Mouse (Mus musculus) monocyte, adult 59 days (primary cell): Measurements from ENCODE around the gene AC161166.1. TPM values are rescaled to one million over a fixed set of nuclear protein-coding genes. Genes with fewer than 3 reads are reported as not detected.

Experiments
- total RNA-seq, 2 experiments: library from RNA; stranded (reverse); gene quantifications; one replicate each; pipeline ENCODE4 v1.2.4; 2023

AC161166.1 gene
- total RNA-seq, result not detected

DNA sequence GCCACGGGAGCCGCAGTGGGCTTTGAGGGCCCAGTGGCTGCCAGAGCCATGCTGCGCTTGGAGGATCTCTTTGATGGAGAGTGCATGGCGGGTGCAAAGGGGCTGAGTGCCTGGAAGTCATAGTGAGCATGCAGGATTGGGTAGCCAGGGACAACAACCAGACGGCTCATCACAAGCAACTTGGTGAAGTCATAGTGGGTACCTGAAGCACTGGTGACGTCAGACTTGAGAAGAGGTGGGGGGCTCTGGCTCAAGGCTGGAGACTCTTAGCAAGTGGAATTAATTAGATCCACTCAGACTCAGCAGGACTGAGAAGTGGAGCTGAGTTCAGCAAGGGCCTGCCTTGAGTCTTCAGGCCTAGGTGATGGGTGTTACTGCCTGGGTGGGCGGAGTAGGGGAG lies at the start of gene AC161166.1:
TSS of gene AC161166.1 (minus strand) at position 101 of the 400 bp plus-strand sequence.

DNA sequence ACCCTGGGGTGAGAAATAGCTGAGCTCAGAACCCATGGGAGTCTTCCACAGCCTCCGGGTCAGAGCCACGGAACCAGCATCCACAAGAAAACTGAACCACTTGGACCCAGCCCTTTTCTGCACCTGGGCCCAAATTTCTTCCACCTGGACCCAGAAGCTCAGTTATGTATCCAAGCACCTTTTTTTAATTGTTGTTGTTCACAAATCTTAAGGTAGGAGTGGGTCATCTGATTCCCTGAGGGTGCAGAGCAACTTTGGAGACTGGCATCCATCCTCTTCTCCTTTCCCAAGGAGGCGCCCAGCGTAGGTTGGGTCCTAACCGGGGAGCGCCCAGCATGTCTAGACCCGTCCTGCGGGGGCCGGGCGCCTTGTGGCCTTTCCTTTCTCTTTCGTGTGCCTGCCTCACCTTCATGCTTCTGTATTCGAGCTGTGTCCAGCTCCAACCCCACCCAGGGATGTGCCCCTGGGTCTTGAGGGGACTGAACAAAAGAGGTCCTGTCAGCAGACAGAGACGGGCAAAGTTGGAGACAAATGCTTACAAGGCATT lies 33.9 kb upstream of the AC161166.1 start, which contains the start of the genes Pinlyp and Xrcc1:
TSS of gene Pinlyp (minus strand) at position 51 of the 547 bp plus-strand sequence.
TSS of gene Xrcc1 (plus strand) at position 222 of the 547 bp plus-strand sequence.

DNA sequence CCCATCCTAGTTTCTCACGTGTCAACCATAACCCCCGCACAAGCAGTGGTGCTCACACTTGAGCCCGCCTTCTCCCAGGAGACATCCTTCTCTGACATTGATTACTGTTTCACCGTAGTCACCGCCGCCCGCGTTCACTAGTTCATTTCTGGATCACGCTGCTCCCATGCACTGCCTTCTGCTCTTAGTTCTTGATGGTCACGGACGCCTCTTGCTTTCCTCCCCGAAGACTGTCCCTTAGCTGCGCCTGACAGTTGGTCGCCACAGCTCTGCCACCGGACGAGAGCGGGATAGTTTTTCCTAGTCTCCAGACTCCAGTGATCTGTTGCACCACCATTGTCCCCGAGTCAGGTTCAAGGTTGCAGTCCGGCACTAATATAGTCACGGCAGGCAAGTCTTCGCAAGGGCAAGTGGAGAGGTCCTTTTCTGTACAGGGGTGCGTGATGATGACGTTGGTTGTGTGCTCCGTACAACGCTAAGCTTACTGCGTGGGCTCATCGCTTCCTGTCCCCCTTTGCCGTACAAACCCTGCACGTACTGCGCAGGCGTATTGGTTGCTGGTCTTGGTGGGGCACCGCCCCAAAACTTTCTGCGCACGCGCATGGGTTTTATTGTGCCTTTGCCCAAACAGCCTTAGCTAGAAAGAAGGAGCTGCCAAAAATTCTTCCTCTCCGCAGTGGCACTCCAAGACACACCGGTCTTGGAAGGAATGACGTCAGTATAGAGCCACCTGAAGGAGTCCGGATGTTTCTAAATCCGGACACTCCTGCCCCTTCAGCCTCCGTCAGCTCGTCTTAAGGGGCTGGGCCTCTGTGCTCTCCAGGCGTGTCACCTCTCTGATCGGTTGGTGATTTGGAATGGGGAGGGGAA lies 18.0 kb upstream of the AC161166.1 start, which contains the start of gene Irgq:
TSS of gene Irgq (plus strand) at position 628 of the 870 bp plus-strand sequence.

DNA sequence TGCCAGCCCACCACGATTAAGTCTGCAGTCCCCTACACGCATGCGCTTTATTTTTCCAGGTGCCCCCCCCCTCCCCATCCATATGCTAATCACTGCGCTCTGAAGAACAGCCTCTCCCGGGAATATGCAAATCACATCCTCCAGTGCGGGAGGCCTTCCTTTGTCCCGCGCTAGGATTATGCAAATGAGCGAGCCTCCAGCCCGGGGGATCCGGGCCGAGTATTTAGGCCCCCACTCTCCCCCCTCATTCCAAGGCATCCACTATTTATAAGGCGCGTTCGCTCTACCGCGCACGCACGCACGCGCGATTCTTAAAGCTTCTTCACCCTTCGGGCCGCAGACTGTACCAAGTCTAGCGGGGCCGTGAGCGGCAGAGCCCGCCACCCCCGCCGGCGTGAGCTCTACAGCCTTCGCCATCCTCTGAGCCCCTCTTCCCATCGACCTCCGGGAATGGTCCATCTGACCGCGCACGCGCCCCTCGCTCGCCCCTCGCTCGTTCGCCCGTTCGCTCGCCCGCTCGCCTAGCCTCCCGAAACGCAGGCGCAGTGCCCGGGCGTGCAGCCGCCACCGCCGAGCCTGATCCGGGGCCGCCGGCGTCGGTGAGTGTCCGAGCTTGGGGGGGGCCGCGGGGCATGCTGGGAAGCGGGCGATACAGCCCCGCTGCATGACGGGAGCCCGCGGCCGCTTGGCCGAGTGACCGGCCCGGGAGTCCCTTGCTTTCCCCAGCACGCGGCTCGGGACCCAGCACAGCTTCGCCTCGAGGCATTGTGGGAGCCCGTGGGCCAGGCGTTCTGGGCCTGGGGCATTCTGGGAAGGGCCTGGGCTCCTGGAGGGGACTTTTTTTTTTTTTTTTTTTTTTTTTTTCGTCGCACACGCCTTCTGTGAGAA lies 5.2 kb downstream of the AC161166.1 start, which contains the start of gene Zfp428:
TSS of gene Zfp428 (plus strand) at position 169 of the 888 bp plus-strand sequence.

DNA sequence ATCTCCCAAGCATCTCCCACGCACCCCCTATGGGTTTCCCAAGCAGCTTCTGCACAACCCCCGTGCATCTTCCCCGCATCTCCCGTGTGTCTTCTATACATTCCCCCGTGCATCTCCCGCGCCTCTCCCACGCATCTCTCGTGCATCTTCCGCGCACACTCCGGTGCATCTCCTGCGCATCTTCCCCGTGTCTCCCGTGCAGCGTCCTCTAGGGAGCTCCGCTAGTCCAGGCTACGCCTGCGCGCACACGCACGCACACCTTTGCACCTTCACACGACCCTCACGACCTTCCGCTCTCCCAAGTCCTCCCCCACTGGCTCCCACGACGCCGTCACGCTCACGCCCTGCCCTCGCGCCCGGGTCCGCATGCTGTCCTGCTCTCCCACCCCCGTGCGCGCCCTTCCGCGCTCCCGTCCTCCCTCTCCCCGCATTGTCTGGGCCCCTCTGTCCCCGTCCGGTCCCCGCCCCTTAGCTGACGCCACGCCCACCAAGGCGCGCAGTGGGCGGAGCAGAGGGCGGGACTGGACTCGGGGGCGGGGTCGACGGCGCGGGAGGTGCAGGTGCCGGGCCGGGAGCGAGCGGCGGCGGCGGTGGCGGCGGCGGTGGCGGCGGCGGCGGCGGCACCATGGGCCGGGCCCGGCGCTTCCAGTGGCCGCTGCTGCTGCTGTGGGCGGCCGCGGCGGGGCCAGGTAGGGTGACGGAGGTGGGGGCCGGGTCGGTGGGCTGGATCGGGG lies 30.6 kb downstream of the AC161166.1 start, which contains the start of gene Cadm4:
TSS of gene Cadm4 (plus strand) at position 550 of the 734 bp plus-strand sequence.

DNA sequence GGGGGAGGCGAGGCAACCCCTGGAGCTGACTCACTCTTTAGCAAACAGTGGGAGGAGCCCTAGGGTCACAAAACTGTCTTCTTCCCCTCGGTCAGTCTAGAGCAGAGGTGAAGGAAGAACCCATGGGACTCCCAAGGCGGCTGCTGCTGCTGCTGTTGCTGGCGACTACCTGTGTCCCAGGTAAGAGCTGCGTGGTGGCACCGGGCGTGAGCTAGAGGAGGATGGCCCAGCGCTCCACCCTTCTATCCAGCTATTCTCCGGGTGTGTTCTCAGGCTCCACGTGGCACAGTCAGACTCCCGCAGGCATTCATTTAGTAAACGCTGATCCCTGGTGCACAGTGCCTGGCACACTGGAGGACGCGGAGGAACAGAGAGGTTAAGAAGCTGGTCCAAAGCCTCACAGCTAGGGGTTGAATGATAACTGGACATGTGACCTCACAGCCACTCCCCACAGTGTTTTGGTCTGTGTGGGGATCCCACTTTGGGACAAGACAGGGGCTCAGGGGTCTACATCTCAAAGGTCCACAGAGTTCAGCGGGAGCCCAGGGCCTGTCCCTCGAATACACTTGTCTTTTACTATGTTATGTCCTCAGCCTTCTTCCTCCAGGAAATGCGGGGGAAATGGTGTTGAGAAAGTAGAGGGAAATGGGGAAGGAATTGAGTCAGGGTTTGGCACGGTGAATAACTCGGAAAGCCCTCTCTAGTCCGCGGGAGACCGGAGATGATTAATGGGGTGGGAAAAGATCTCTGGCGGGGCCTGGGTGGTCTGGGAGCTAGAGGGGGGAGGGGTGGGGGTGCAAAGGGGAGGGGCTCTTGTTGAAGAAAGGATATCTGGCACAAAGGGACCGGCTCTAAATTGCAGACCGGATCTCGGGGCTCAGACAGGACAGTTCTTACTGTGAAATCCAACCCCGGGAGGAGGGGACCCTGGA lies 49.6 kb downstream of the AC161166.1 start, which contains the start of gene Plaur:
TSS of gene Plaur (plus strand) at position 97 of the 932 bp plus-strand sequence.

Other genes starting within 250 kb of the AC161166.1 start
- gene Zfp93, start 242.0 kb downstream of the AC161166.1 start, total RNA-seq, result under 1 TPM; 0.13 to 0.91 TPM
- 1 to 10 TPM; 5.7 to 8.2 TPM for gene Zfp61, start 211.2 kb downstream of the AC161166.1 start, total RNA-seq
- 1 to 10 TPM; 1.8 to 2.2 TPM for gene Zfp94, start 195.8 kb downstream of the AC161166.1 start, total RNA-seq
- gene Tescl, start 178.5 kb downstream of the AC161166.1 start, total RNA-seq, result not detected
- gene Lypd5, start 163.3 kb downstream of the AC161166.1 start, total RNA-seq, result not detected
- gene Kcnn4, start 142.2 kb downstream of the AC161166.1 start, total RNA-seq, result 10 to 100 TPM; 12.7 to 20.6 TPM
- gene Smg9, start 112.8 kb downstream of the AC161166.1 start, total RNA-seq, result 10 to 100 TPM; 55.8 to 62.5 TPM
- gene Irgc1, start 60.2 kb downstream of the AC161166.1 start, total RNA-seq, result 1 to 10 TPM; 3.3 to 8.2 TPM
- 100 to 1,000 TPM; 744 to 846 TPM for gene Plaur, start 50.0 kb downstream of the AC161166.1 start, total RNA-seq
- gene Cadm4, start 30.4 kb downstream of the AC161166.1 start, total RNA-seq, result not detected
- gene Zfp428, start 5.4 kb downstream of the AC161166.1 start, total RNA-seq, result under 1 TPM; 0.55 to 0.61 TPM
- gene Irgq, start 18.2 kb upstream of the AC161166.1 start, total RNA-seq, result 1 to 10 TPM; 6.0 to 6.3 TPM
- gene Pinlyp, start 33.7 kb upstream of the AC161166.1 start, total RNA-seq, result not detected
- gene Xrcc1, start 33.8 kb upstream of the AC161166.1 start, total RNA-seq, result 10 to 100 TPM; 35.1 to 39.1 TPM
- 10 to 100 TPM; 34.1 to 40.4 TPM for gene Ethe1, start 75.1 kb upstream of the AC161166.1 start, total RNA-seq
- gene Zfp575, start 75.2 kb upstream of the AC161166.1 start, total RNA-seq, result not detected
- 1 to 10 TPM; 7.5 to 7.8 TPM for gene Phldb3, start 98.3 kb upstream of the AC161166.1 start, total RNA-seq
- not detected for gene Lypd3, start 124.1 kb upstream of the AC161166.1 start, total RNA-seq
- gene Tex101, start 164.2 kb upstream of the AC161166.1 start, total RNA-seq, result not detected
- under 1 TPM in 1 of 2 experiments, not detected in 1; 0.45 TPM for gene BC049730, start 196.8 kb upstream of the AC161166.1 start, total RNA-seq
- under 1 TPM; 0.67 to 0.92 TPM for gene Gm4763, start 214.5 kb upstream of the AC161166.1 start, total RNA-seq
- 100 to 1,000 TPM; 165 to 189 TPM for gene Cd177, start 247.9 kb upstream of the AC161166.1 start, total RNA-seq